Mouse (Mus musculus) small intestine, adult 2 months (tissue): ENCODE measurements around the gene Vasn.

Experiments
- CTCF ChIP-seq: fragments of 200-500 bp; IDR thresholded peaks from 2 replicates; pipeline ENCODE4 v1.5.1; 2012; ENCODE audit warnings: low read depth, mild to moderate bottlenecking, control low read depth, inconsistent platforms, low read length, moderate library complexity, mixed read lengths; ENCODE audit not compliant: insufficient replicate concordance, insufficient read length; ENCODE audit errors: extremely low read depth
- POLR2A ChIP-seq: fragments of 200-500 bp; IDR thresholded peaks from 2 replicates; pipeline ENCODE4 v1.6.1; 2012; ENCODE audit warnings: low read depth, mild to moderate bottlenecking, control low read depth, inconsistent platforms, low read length, moderate library complexity

DNA sequence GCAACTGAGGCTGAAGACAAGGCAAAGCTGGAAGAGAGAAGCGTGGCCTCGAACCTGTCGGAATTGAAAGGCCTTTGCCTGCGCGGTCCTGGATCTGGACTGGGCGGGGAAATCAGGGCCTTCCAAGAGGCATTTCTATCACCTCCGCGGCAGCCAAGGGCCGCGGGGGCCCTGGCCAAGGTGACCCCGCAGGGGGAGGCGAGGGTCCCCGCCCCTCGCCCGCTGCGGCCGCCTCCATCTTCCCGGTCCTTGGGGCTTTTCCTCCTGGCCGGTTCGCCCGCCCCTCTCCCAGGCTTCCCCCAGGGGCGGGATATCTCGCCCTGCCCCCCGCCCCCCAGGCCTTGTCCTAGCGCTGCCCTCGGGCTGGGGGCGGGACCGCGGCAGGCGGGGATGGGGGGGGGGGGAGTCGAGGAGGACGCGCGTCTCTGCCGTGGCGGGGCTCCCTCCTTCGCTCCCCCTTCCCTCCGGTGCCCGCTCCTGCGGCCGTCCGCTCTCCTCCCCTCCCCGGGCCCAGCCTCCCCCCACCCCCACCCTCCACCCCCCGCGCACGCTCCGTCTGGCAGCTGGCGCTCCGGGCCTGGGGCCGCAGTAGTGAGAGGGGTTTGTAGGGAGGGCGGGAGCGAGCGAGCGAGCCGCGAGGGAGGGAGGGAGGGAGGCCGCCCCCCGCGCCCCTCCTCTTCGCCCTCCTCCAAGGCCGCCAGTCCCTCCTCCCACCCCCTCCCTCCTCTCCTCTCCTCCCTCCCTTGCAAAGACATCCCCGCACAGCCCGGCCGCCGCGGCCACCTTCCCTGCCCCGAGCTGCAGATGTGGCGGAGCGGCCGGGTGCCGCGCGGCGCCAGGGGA, 45.5 kb upstream of the Vasn start, which contains the start of gene Glis2:
- TF ChIP-seq CTCF (no peak), POLR2A (no peak; the same call in 1 of the 2 replicates)
